Mouse (Mus musculus) C2C12 (cell line): ENCODE measurements around the gene Hist2h2aa2. TPM values are rescaled to one million over a fixed set of nuclear protein-coding genes. Genes with fewer than 3 reads are reported as not detected.
"Not testable (repeated sequence)": the region's sequence is repeated elsewhere in the genome, so short reads cannot be mapped to it uniquely, and the experiment has no call there.

Source experiments
- H3K27me3 ChIP-seq: one replicate; pipeline ENCODE4 v1.6.1; 2011; ENCODE audit not compliant: control insufficient read depth, insufficient read depth, insufficient read length
- H3K36me3 ChIP-seq: one replicate; pipeline ENCODE4 v1.6.1; 2011; ENCODE audit not compliant: control insufficient read depth, insufficient read depth
- H3K4me3 ChIP-seq: one replicate; pipeline ENCODE4 v1.5.1; 2011; ENCODE audit warnings: mild to moderate bottlenecking, control low read depth; ENCODE audit not compliant: poor library complexity, insufficient read depth, severe bottlenecking
- H3K79me2 ChIP-seq: one replicate; pipeline ENCODE4 v1.6.1; 2011; ENCODE audit not compliant: control insufficient read depth, insufficient read depth
- H3K79me3 ChIP-seq: one replicate; pipeline ENCODE4 v1.6.1; 2011; ENCODE audit warnings: low read depth, control low read depth
- H3ac ChIP-seq: one replicate; pipeline ENCODE3; 2011; ENCODE audit warnings: low read depth; ENCODE audit not compliant: control insufficient read depth, insufficient read length
- CEBPB ChIP-seq: IDR thresholded peaks from one replicate; pipeline ENCODE4 v1.6.1; 2011; ENCODE audit warnings: low read depth, mild to moderate bottlenecking, control low read depth, moderate library complexity
- CTCF ChIP-seq: IDR thresholded peaks from one replicate; pipeline ENCODE4 v1.5.1; 2011; ENCODE audit not compliant: control insufficient read depth, insufficient read depth, insufficient read length
- FOSL1 ChIP-seq: IDR thresholded peaks from one replicate; pipeline ENCODE4 v1.8.0; 2011; ENCODE audit warnings: mild to moderate bottlenecking, low read length; ENCODE audit not compliant: poor library complexity, insufficient read depth, severe bottlenecking
- MAX ChIP-seq: IDR thresholded peaks from one replicate; pipeline ENCODE4 v1.6.1; 2011; ENCODE audit warnings: mild to moderate bottlenecking, control low read depth
- MYOD1 ChIP-seq: IDR thresholded peaks from one replicate; pipeline ENCODE4 v1.6.1; 2011; ENCODE audit warnings: low read depth; ENCODE audit not compliant: control insufficient read depth, insufficient read length
- MYOG ChIP-seq: IDR thresholded peaks from one replicate; pipeline ENCODE4 v1.6.1; 2011; ENCODE audit not compliant: control insufficient read depth, insufficient read length; ENCODE audit errors: extremely low read depth
- USF1 ChIP-seq: IDR thresholded peaks from one replicate; pipeline ENCODE4 v1.6.1; 2011; ENCODE audit warnings: low read depth, mild to moderate bottlenecking, control low read depth, moderate library complexity
- polyA plus RNA-seq: library from polyadenylated mRNA; unstranded; fragments of >200 nt; fragmentation: generic; extraction: Trizol; gene quantifications from one replicate; pipeline ENCODE4 v1.2.1, GENCODE M21; 2012; ENCODE audit warnings: missing spikeins

The Hist2h2aa2 gene
- polyA plus RNA-seq, 1 experiment: 20.3 TPM

- H3K27me3 ChIP-seq: no peaks in the 10 kb centered on the region
- H3K4me3 ChIP-seq: no peak overlapping the region
- no peaks in the 10 kb centered on the region for H3K79me2 ChIP-seq
- no peaks in the 10 kb centered on the region for H3K79me3 ChIP-seq
- no peaks in the 10 kb centered on the region for H3K36me3 ChIP-seq
- H3ac ChIP-seq: no peak overlapping the region
- TF ChIP-seq MYOD1 (no peak), FOSL1 (no peak), USF1 (no peak), CTCF (no peak), CEBPB (no peak), MAX (no peak), MYOG (no peak)
Measured at GRCm38 (mm10) chr3:96240799-96241197, 722 bp upstream of the Hist2h2aa2 start.

- not testable (repeated sequence) for H3K36me3 ChIP-seq, H3K27me3 ChIP-seq, H3K79me3 ChIP-seq, H3K79me2 ChIP-seq
- Histone ChIP-seq H3K4me3 (peak within 1 kb of the TSS; percentile 42), H3ac (peak within 1 kb of the TSS; percentile 68)
Measured at GRCm38 (mm10) chr3:96238954-96239793, 902 bp downstream of the Hist2h2aa2 start, which contains the start of gene Hist2h3c2. Gene Hist2h3c2, minus strand, starts transcription at chr3:96239127.

- Histone ChIP-seq H3K79me2 (no peaks in the 10 kb centered on the region), H3K79me3 (no peaks in the 10 kb centered on the region), H3ac (peak overlapping the region; percentile 68), H3K4me3 (peak overlapping the region; percentile 42), H3K27me3 (no peaks in the 10 kb centered on the region), H3K36me3 (no peaks in the 10 kb centered on the region)
- TF ChIP-seq MYOD1: no peak
- TF ChIP-seq MYOG: no peak
- TF ChIP-seq USF1: no peak
- TF ChIP-seq CEBPB: no peak
- TF ChIP-seq MAX: no peak
- no peak for TF ChIP-seq CTCF
- no peak for TF ChIP-seq FOSL1
Measured at GRCm38 (mm10) chr3:96237904-96238511, 2.1 kb downstream of the Hist2h2aa2 start.

- TF ChIP-seq CEBPB (no peak), CTCF (no peak), USF1 (no peak), MYOD1 (no peak), FOSL1 (no peak), MYOG (no peak), MAX (no peak)
- H3ac ChIP-seq: peak overlapping the region; percentile 68
- peak overlapping the region; percentile 42 for H3K4me3 ChIP-seq
- H3K27me3 ChIP-seq: no peaks in the 10 kb centered on the region
- H3K36me3 ChIP-seq: no peaks in the 10 kb centered on the region
- no peaks in the 10 kb centered on the region for H3K79me2 ChIP-seq
- H3K79me3 ChIP-seq: no peaks in the 10 kb centered on the region
Measured at GRCm38 (mm10) chr3:96237335-96237903, 2.7 kb downstream of the Hist2h2aa2 start.

- Histone ChIP-seq H3K79me2 (no peaks in the 10 kb centered on the region), H3K27me3 (no peaks in the 10 kb centered on the region), H3ac (peak overlapping the region; percentile 68), H3K4me3 (peak overlapping the region; percentile 7), H3K79me3 (no peaks in the 10 kb centered on the region), H3K36me3 (no peaks in the 10 kb centered on the region)
- TF ChIP-seq CTCF (no peak), FOSL1 (no peak), MAX (no peak), MYOG (no peak), USF1 (no peak), CEBPB (no peak), MYOD1 (no peak)
Measured at GRCm38 (mm10) chr3:96236834-96237334, 3.2 kb downstream of the Hist2h2aa2 start.
